Mouse (Mus musculus) lung, postnatal 4 days (tissue): ENCODE measurements at regions not wholly inside any gene's neighbourhood (a gene's known extent, or its start where the extent isn't known, plus 50 kb on each side); places are given as distances from the start of the nearest gene placed in this dataset.

Experiments
- DNase-seq, 2 experiments: peaks; one replicate each; pipeline ENCODE4 v3.0.0; 2021

DNA sequence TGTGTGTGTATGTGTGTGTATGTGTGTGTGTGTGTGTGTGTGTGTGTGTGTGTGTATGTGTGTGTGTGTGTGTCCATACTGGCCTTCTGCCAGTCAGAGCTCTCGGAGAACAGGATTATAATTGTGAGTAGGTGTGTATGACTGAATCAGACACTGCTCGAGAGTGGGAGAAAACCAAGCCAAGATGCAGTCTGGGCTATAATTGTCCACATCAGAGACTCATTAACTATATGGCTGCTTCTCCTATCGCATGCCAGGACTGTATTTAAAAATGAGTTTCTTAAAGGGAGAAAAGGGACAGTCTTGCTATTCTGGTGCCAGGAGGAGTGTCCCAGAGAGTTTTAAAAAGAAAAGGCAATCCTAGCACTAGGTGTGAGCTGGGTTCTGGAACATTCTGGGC, 58.7 kb upstream of the Adpgk start:
- DNase-seq: no peak

DNA sequence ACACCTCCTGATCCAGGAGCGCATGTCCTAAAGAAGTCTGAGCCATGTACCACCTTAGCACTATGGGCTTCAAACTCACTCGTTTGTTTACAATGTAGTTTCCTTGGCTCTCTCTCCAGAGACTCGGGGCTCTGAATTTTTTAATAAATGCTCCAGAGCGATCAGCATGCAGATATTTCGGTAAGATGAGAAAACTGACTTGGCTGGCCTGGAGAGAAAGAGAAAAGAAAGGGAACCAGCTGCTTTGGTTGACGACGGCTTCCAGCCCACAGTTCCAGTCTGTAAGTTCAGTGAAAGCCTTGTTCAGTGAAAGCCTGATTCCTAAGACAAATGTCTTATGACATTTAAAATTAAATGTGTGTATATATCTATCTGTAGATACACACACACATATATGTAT, 59.4 kb upstream of the Adpgk start:
- DNase-seq: peak in 1 of 2 experiments; percentile 43

DNA sequence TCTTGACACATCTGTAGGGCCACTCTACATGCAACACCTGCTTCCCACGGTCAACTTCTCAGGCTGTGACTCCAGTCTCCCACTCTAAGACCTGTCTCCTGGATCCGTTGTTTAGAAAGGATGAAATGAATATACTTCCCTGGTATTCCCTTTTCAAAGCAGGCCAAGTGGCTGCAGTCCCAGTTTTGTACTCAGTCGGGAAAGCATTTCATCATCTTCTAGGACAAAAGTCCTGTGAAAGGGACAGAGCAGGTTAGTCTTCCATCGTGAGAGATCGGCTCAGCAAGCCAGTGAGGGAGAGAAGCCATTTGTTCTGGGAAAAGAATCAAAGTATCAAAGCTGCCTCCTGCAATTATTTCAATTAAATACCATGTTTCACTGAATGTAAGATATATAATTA, 60.2 kb upstream of the Adpgk start:
- no peak for DNase-seq

DNA sequence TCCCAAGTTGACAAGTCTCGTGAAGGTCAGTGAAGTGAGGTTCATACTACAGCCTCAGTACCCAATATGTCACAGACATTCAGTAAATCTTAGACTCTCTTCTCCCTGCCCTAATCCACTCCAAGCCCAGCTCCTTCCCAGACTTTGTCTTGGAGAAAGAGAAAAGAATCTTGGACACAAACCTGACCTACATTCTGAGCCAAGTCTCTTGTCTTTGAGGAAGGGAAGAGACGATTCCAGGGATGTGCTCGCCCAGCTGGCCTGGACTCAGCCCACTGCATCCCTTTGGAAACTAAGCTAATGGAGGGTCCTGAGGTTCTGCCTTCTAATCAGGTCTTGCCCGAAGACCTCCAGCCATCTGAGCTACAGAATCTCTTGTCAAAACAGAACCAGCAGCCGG, 61.2 kb upstream of the Adpgk start:
- DNase-seq: peak; percentile 13 to 34

DNA sequence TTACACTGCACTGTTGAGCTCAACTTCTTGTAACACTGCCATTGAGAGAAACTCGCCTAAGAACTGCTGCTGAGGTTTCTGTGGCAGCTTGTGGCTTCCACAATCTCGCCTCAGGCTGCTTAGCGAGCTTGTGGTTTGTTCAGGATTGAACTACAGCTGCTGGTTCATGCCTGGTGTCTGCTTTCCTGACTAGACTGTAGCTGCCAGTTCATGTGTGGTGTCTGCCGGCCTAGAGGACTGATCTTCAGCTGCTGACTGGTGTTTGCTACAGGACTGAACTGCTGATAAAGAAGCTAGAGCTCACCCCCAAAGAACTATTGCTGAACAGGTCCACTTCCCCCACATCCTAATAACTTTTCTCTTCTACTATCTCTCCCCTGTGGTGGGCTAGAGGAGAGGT, 63.4 kb upstream of the Adpgk start:
- DNase-seq: no peak

DNA sequence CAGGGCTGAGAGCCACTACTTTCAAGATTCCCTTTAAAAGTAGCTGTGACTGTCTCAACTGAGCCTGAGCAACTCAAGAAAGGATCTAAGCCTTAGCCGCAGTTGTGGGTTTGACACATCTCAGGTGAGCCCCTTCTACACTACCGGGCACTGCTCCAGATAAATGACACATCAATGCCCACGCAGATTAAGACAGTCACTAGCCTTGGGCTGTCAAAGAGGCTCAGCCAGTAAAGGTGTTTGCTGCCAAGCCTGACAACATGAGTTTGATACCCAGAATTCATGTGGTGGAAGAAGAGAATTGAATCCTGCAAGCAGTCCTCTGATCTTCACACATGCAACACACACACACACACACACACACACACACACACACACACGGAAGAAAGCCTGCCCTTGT, 65.0 kb upstream of the Adpgk start:
- no peak for DNase-seq

DNA sequence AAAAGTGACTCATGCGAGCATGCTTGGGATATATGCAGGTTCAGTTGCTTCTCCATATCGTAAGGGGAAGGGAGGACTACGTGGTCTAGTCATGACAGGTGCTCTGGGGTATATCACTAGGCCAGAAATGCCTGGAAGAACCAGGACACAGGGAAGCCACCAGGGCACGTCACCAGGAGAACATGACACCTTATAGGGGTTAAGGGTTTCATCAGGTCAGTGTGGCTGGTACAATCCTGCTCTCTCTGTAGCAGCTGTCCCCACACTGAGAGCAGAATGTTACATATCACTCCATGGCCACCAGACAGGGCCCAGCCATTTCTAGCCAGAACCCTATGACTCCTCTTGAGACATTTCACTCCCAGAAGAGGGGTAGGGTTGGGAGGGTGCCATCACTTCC, 72.1 kb upstream of the Adpgk start:
- DNase-seq: no peak

DNA sequence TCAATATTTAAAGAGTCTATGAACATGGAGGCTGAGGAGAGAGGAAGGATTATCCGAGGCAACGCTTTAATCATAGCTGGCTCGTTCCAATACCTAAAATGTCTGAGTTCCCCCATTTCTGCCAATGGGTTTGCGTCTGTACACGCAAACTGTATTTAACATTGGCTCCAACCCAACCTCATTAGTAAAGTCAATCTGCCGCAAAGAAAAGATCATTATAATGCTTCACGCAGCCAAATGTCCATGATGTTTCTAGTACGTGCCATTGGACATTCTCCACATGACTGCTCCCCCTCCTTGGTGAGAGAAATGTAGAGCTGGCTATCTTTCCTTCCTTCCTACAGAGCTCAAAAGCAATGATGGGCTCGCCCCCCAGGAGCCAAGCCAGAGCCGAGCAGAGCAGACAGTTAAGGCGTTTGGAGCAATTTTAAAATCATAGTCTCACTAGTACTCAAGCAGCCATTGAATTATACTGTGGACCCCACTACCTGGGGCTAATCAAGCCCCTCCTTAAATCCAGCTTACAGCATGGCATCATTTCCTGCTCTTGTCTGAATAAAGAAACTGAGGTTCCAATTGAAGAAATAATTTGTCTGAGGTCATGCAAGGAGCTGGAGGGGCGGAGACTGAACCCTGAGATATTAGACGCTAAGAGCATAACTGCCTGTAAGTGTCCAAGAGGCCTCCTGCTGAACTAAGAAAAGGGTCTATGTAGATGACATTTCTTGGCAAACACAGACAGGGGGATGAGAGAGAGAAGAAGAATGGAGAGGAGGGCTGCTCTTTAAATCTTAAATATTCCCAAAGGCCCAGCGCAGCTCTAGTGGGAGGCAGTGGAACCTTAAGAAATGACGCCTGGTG, 88.5 kb upstream of the Adpgk start:
- DNase-seq: peak; percentile 18 to 58

DNA sequence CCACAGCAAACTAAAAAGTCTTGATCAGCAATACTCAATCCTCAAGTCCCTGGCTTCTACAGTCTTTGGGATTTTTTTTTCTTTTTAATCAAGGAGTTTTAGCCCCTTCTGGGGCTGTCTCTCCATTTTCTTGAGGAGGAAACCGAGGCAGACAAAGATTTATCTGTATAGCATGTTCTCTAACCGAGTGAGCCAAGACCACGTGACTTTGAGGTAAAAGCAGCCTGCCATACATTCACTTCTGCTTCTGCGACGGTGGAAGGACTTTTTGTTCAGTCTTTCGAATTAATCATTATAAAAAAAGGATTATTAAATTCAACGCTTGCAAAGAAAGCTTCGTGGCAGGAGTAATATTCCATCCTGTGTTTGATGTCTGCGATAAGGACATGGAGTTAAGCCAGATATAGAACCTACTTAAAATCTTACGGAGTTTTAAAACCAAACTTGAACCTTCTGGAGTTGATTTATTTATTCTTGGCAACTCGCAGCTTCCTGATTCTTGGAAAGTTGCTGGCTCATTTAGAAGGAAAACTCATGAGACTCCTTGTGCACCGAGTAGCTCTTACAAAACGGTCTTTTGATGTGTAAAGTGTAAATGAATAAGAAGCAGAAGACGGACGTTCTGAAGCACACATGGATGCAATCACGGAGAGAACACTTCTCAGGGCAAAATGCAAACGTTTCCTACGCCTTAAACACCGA, 91.7 kb upstream of the Adpgk start:
- no peak for DNase-seq

DNA sequence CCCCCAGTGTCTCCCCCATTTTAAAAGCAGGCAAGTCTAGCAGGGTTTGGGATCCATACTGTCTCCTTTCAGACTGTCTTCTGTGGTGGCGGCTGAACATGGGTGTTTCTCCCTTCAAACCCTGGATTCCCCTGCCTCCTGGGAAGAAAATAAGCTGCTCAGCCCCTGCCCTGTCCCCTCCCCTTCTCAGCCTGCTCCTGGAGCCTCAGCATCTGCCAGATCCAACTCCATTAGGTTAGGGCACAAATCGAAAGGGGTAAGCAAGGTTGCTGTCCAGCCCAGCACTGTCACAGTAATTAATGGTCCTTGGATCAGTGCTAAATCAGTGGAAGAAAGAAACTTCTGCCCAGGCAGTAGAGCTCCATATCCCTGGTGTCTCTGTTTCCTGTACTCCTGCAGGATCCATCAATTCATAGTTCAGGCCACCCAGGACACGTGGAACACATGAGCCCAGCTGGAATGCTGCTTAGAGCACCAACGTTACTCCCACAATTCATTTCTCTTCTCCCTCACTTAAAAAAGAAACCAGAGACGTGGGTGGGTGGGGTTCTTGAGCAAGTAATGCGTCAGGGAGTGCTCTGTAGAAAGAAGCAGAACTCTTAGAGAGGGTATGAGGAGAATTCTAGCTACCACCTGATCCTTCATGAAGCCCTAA, 93.0 kb upstream of the Adpgk start:
- no peak for DNase-seq

DNA sequence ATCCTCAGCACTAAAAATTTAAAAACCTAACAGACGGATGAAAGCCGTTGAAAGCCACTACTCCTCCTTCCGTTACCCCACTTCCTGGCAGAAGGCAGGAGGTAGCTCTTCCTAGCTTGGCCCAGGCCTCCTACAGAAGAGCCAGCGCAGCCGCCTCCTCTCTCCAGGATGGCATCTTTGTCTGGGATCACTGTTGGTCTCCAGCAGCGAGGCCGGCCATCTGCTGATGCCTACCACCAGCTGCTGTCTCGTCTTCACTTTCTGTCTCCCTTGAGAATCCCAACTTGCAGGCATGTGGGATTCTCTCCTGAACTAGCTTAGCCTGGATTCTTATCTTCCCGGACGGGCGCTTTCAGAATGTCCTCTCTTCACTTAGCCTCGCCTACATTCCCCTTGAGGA, 93.9 kb upstream of the Adpgk start:
- DNase-seq: no peak

DNA sequence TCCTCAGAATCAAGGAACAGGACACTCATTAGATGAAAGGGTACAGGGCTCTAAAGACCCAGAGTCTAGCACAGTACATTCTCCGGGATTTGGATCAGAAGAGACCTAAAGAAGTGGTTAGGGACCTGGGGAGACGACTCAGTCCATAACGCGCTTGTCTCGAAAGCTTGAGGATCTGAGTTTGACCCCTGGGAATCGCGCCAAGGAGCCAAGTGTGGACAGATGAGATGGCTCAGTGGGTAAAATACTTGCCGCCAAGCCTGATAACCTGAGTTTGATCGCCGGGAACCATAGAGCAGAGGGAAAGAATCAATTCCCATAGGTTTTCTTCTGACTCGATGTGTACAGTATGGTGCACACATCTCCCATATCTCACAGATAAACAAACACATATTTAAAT, 97.4 kb upstream of the Adpgk start:
- no peak for DNase-seq

DNA sequence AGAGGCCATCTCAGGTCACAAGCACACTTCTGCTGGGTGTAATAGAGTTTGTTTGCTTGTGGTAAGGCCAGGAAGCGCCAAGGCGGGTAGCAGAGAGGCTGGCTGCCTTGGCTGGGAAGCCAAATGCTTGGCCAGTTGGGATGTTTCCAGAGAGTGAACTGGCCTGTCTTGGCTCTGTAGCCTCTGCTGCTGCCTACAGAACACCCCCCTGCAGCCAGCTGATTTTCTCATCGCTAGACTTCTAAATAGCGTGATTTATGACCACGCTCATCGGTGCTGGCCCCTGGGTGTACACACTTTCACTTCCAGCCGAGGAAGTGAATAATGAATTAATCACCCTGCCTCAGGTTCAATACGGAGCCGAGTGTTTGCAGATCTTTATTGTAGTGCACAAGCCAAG, 102.2 kb upstream of the Adpgk start:
- peak; percentile 58 to 78 for DNase-seq

DNA sequence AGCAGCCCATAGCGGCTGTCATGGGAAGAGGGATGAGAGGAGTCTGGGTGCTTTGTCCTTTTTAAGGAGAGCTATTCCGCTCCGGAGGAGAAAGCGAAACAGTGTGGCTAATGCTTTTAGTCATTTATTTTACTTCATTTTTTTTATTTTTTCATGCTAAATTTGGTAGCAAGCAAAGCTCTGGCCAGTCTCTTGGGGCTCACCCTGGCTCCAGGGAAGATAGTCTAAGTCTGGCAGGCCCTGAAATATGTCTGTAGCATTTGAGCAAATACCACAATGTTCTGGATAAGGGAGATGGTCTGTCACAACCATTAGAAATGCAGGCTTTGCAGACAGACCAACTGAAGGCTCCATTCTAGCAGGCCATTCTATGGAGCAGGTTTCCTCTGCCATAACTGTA, 102.9 kb upstream of the Adpgk start:
- DNase-seq: no peak

DNA sequence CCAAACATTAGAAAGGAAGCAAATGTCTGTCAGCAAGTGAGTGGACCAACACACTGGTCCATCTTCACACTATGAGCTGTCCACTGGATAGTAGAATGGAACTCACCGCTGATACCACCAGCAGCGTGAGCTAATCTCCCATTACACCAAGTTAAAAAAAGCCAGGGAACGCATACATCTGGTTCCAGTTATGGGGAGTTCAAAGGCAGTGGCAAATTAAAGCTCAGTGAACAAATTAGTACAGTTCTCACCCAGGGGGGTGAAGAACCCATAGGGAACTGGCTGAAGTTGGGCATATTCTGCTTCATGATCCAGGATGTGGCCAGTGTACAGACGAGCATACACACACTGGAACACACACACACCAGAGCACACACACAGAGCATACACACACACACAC, 105.0 kb upstream of the Adpgk start:
- no peak for DNase-seq

DNA sequence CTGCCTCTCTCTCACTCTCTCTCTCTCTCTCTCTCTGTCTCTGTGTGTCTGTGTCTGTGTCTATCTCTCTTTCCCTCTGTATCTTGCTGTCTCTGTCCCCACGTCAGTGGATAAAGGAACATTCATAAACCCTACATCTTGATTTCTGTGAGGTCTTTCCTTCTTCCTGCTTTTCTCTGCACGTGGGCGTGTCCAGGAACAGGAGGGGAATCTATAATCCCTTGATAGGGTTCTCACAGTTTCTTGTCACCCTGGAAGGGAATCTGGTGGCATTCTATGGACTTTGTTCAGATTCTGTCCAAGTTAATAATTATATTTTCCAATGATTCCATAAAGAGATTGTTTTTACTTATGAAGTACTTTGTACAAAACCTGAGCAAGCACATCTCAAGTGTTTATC, 107.3 kb upstream of the Adpgk start:
- DNase-seq: no peak

DNA sequence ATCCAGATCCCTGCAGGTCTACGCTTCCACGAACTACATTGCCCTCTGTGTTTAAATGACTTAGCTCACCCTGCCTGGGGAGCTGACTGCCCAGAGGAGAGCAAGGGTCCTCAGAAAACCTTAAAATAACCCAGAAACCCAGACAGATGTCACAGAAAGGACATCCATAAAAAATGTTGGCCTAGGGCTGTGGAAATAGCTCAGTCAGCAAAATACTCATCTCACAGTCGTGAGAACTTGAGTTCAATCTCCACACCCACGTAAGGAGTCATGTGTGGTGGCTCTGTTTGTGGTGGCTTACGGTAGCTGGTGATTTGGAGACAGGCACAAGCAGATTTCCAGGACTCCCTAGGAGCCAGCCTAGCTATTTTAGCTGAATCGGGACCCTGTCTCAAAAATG, 108.5 kb upstream of the Adpgk start:
- DNase-seq: no peak

DNA sequence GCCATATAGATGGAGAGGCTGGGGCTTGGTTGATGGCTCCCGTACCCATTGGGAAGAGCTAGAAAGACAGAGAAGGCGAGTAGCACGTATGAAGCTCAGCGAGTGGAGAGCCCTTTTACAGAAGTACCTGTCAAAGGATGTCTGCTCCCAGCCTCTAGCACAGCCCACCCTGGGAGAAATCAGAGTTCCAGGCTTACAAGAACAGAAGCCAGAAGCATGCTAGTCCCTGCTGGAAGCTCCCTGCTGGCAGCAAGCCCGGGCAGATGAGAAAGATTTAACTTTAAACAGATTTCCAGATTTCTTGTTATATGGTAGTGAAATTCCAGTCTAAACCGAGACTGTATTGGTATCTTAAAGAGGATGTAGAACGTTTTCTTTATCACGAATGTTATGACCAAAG, 108.9 kb upstream of the Adpgk start:
- peak in 1 of 2 experiments; percentile 42 for DNase-seq

DNA sequence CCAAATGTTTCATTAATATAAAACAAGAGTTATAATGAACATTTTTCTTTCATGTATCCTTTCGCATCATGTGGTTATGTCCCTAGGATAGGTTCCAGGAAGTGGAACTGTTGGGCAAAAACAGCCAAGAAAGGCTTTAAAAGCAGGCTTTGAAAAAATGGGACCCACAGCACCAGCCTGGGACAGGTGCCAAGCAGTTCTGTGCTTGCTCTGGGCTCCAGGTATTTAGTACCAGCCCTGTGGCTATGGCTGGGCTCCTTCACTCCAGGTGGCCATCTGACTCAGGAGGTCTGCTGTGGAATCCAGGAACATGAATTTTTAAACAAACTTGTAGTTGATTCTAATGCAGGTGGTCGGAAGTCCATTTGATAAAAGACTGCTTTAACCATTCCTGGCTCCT, 119.8 kb upstream of the Adpgk start:
- DNase-seq: no peak

DNA sequence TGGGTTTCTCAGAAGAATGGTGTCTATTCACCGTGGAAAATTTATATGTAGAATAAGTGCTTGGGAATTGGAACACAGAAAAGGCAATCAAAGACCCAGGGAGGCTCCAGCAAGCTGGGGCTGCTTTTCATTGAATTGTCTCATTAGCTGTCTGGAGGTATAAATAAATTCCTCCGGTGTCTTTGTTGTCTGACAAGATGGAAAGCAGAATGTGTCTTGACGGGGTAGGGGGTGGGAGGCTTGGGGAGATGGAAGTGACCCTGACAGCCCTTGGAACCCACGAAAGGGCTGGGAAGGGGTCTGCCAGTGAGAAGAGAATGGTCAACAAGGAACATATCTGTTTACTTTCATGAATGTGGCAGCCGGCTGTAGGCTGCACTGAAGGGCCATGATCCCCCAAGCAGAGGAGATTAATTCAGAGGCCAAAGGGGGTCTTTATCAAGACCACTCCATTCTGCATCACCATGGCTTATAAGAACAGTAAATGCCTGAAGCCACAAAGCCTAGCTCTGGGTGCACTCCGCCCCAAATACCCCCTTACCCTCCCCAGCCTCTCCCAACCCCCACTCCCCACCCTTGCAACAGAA, 127.2 kb upstream of the Neo1 start:
- DNase-seq: no peak

DNA sequence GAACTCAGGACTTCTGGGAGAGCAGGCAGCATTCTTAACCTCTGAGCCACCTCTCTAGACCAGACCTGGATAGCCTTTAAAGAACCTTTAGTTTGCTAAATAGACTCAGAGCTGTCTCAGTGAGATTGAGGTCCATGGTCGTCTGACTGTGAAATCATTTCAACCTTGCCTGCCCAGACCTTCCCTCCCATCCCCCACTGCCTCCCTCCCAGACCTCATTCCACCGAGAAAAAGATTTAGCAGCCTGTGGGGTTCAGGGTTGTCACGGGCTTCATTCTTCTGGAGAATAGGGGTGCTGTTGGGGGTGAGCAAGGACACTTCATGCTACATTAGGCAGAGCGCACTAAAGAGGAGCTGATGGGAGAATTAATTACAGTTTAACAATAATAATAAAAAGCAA, 126.7 kb upstream of the Neo1 start:
- no peak for DNase-seq

DNA sequence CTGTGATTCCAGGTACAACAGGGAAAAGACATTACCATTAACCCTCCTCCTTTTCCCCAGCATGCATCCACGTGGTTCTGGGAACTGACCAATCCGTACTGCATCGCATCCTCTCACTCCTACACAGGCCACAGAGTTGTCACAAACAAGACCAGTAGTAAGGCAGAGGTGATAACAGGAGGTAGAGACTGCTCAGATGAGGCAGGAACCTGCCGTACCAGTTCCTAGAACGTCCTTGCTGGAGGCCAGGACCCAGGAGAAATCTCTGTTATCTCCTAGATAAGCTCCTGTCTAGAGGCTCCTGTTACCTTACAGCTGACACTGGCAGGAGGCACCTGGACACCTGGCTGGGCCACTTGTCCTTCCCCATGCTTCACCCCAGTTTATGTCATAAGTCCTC, 121.4 kb upstream of the Neo1 start:
- DNase-seq: no peak

DNA sequence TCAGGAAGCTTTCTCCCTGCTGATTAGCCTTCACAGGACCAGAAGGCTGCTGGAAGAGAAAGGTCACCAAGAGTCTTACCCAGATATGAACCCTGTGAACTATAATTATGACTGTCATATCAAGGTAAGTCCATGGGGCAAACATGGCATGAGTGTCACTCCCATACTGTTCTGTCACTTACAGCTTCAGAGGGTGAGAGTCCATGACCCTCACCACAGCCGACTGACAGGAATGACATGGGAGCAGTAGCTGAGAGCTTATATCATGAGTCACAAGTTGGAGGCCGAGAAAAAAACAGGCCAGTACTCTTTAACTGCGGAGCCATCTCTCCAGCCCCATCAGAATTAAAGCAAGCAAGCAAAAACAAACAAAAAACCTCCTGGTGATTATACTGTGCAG, 117.7 kb upstream of the Neo1 start:
- no peak for DNase-seq

DNA sequence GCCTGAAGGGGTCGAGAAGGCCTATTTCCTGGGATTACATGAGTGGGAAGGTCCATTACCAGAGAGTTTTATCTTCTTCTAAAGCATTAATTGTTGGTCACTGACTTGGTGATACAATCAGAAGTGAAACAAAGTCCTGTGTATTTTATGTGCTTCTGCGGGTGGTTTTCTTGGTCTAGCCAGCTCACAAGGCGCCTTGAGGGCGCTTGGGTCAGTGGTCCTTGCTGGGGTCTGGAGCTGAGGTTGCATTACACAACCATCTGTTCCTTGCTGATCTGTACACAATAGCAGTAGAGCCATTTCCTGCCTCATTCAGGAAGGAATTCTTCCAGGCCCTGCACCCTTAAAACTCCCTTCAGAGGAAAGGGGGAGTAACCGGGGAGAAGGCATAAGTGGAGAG, 116.9 kb upstream of the Neo1 start:
- DNase-seq: peak; percentile 61 to 88
